Mouse (Mus musculus): ENCODE measurements at regions not wholly inside any gene's neighbourhood (a gene's known extent, or its start where the extent isn't known, plus 50 kb on each side); places are given as distances from the start of the nearest gene placed in this dataset.
"Not testable (repeated sequence)": the region's sequence is repeated elsewhere in the genome, so short reads cannot be mapped to it uniquely, and the experiment has no call there.

DNA sequence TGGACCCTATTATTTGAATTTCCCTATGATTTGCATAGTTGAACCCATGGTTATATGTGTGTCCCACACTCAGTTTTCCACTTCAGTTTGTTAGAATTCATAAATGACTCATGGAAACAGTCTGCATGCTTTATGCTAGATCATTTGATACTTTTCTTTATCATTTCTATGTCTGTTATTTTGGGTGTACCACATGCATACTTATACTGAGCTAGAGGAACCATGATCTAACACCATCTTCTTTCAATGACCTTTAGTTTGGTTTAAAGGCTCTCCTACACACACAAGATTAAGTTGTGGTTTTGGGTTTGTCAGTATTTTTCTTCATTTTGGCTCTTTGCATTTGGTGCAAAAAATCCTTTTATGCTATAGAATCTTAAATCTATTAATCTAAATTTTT, 375.2 kb downstream of the Ets1 start:
- DNase-seq, result no peak

- DNase-seq, result no peak
These were observed 399.4 kb downstream of the Ets1 start for GRCm38 (mm10) chr9:33035401-33035800.

DNA sequence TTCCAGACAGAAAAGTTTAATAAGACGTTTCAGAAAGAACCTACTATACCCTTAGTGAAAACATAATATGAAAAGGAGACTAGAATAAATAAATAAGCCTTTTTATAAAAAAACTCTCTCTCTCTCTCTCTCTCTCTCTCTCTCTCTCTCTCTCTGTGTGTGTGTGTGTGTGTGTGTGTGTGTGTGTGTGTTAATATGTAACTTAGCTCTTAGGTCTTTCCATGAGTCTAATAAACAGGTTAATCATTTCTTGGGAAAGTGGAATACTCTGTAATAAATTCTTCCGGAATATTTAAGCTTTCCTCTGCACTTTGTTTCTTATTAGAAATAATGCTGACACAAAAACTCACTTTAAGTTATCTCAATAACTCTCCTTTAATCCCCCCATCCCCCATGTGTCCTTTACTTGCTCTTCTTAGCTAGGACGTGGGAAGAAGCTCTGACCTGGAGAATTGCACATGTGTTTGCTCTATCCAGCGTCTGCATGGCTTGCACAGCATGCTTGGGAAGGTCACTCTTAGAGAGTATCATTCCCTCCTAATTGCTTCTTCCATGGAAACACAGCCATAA, 403.3 kb downstream of the Ets1 start:
- no peak for DNase-seq

- DNase-seq, result no peak
These were observed 414.8 kb downstream of the Ets1 start for GRCm38 (mm10) chr9:33050789-33051188.

DNA sequence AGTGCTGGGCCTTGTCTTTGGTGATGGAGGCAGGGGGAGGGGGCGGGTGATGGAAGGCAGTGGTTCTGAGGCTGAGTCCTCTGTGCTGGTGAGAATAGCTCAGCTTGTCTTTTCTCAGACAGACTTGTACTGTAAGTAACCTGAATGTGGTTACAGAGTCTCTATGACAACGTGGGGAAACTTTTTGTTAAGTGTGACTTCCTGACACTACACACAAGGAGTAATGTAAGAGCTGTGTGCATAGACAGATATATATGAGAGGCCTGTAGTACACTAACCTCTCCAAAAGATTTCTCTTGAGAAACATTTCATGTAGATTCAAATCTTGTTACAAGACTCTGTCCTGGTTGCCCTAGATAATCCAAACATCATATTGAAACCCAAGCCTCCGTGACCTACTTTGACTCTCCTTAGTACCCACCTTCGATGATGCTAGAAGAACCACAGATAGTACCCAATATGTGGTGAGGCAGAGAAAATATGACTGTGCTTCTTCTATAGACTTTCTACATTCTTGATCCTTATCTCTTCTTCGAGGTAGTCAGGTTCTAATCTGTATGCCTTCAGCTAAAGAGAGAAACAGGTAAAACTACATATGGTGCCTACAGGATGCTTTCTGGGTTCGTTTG, 424.7 kb downstream of the Ets1 start:
- DNase-seq, result no peak

DNA sequence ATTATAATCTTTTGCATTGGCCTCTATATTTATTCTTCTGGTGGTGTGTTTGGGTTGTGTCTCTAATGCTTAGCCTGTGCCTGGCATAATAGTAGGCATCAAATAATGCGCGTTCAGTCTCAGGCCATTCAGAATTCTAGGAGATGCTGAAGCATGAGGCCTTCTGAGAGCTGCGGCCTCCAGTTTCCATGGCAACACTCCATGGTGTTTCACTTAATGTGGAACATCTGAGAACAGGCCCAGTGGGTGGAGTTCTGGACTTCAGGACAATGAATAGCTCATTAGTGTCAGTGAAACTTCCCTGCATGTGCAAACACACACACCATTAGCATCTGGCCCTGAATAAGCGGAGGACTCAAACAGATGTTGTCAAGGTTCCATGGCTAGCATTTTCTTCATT, 426.5 kb downstream of the Ets1 start:
- DNase-seq, result no peak

- no peak for DNase-seq
These were observed 429.3 kb downstream of the Ets1 start for GRCm38 (mm10) chr9:33065331-33065730.

- DNase-seq, result no peak
These were observed 431.5 kb downstream of the Ets1 start for GRCm38 (mm10) chr9:33067521-33067920.

GRCm38 (mm10) chr9:33070116-33070515, 434.1 kb downstream of the Ets1 start:
- DNase-seq, result no peak

DNA sequence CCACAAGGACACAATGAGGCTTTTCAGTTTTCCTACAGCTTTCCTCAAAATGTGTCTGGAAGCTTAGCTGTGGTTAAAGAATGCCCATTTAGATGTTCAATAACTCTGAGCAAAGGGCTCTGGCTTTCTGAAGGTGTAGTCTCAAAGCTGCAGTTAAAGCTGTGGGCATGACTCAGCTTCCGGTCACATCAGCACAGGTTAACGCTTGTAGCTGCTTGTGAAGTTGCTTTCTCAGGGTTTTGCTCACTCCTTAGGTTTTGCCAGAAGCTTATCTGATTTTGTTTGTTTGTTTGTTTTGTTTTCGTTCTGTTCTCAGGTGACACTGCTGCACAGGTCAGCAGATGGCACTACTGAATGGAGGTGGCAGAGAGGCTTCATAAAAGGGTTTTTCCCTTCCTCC, 444.2 kb downstream of the Ets1 start:
- no peak for DNase-seq

- DNase-seq, result peak; percentile 15
These were observed 444.8 kb downstream of the Ets1 start for GRCm38 (mm10) chr9:33080774-33081173.

DNA sequence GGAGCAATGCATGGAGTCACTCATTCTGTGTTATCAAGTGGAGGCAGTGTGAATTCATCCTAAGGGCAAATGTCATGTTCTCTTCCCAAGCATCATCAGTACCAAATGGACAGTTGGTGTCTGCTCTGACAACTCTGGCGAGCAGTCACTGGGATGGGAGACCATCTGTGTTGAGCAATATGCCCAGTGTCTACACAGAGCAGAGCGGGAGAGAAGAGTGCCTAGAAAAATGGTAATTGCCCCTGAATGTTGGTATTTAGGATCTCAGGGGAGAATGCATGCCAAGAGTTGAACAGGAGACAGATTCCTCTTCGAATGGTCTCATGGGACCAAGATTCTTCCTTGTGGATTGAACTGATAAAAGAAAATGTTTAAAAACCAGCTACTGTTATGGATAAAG, 454.0 kb downstream of the Ets1 start:
- DNase-seq, result no peak

DNA sequence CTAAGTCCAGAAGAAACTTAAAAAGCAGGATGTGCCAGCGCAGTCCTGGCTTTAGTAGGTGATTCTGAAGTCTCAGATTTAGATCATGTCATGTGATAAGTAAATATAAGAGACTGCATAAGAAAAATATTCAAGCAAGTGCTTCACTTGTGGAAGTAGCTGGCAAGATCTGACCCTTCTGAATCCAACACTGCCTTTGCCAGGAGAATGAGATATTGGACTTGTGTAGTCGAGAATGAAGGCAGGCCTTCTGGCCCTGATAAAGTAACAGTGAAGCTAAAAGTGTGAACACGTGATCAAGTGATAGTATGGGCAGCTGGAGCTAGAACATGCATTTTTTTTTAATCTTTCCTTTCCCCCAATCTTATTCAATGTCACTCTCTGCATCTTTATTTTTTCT, 455.6 kb downstream of the Ets1 start:
- no peak for DNase-seq

- DNase-seq, result peak; percentile 67
These were observed 459.6 kb downstream of the Ets1 start for GRCm38 (mm10) chr9:33095654-33096053.

DNA sequence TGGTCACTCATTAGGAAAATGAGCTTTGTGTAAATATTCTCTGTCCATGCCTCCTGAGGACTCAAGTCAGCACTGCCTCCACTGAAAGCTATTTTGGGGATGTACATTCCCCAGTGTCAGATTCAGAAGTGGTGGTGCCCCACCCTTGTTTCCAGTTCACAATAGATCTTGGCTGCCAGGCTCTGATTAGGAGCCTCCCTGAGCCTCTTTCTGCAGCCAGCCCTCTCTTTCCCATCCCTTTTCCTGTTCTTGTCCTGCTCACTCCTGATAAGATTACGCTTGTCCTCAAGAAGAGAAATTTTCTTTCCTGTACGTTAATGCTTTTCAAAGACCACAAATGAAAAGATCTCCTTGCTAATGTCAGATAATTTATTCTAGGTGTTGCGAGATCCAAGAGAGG, 465.2 kb downstream of the Ets1 start:
- DNase-seq, result peak; percentile 20

DNA sequence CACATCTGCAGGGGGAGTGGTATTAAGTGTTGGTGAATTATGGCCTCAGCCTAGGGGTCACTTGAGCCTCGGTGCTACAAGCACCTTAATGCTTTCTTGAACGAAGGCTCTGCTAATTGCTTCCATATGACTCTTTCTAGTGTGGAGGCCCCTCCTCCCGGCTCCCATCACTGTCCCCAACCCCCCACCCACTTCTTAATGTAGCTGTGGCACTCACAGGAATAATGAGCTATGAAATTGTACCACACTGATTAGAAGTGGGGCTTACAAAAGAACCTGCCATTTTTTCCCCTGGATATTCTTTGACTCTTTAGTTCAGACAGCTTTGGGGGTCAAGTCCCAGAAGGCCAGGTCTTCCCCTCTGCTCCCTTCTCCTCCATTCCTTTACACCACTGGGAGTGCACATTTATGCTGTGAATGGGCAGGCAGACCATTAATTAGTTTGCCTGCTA, 468.6 kb downstream of the Ets1 start:
- DNase-seq, result no peak

DNA sequence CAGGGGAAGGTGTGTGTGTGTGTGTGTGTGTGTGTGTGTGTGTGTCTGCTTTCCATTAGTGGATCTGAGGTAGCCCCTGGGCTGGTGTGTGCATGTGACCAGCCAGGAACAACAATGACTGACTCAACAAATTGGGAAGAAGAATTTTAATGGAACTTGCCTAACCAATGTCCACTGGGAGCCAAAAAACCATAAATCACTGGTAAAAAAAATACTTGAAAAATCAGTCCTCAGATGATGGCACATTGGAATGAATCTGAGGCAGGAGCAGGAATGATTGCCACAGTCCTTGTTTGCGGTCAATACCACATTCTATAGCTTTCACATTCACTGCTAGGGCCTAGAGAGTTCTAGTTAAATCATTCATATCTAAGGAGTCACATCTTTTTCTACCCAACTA, 487.8 kb downstream of the Ets1 start:
- no peak for DNase-seq

- peak; percentile 68 for DNase-seq
These were observed 516.2 kb downstream of the Ets1 start for GRCm38 (mm10) chr9:33152186-33152585.

- no peak for DNase-seq
These were observed 532.1 kb downstream of the Ets1 start for GRCm38 (mm10) chr9:33168159-33168558.

DNA sequence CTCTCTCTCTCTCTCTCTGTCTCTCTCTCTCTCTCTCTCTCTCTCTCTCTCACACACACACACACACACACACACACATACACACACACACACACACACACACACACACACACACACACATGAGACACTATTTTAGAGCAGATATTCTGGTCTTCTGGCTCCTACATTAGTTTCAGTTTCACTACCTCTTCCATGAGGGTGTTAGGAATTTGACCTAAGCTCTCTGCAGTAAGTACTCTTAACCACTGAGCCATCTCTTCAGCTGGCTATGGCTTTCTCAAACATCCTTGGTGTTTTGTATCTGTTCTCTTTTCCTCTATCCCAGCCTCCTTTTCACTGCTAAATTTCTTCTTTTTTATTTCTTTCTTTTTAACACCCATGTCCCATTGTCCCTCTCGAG, 533.1 kb downstream of the Ets1 start:
- not testable (repeated sequence) for DNase-seq

- DNase-seq, result no peak
These were observed 544.0 kb downstream of the Ets1 start for GRCm38 (mm10) chr9:33180066-33180465.

GRCm38 (mm10) chr9:33187187-33187586, 551.2 kb downstream of the Ets1 start:
- no peak for DNase-seq

- no peak for DNase-seq
These were observed 573.1 kb downstream of the Ets1 start for GRCm38 (mm10) chr9:33209083-33209482.

DNA sequence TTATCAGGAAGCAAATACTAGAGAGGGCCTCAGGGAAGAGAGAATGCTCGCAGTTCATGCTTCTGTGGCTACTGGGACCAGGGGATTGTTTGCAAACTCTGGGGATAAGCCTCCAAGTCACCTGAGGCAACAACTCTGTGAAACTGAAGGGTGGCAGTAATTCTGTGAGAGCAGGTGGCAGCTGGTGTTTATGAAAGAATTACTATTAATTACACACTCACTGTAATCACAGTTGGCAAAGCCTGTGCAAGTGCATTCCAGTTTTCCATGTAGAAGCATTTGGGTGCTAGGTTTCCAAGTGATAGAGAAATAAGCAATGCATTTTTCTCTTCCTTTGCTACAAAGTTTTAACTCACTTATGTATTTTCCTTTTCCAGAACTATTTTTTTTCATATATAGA, 578.5 kb downstream of the Ets1 start:
- DNase-seq, result no peak

GRCm38 (mm10) chr9:33220981-33221380, 585.0 kb downstream of the Ets1 start:
- no peak for DNase-seq

Data from adrenal gland, postnatal 14 days (tissue).